Mouse (Mus musculus) heart, embryonic 12.5 days (tissue): ENCODE results near the gene Srsf2. TPM values are rescaled to one million over a fixed set of nuclear protein-coding genes. Genes with fewer than 3 reads are reported as not detected.
A peak's percentile ranks its signal among the peaks of the same experiment; 100 is the strongest.
"Not testable (repeated sequence)": the region's sequence is repeated elsewhere in the genome, so short reads cannot be mapped to it uniquely, and the experiment has no call there.

Source experiments
- ATAC-seq: fragments of 200-750 bp; cut with Nextera tagmentation; 2 replicates; pipeline ENCODE4 v1.8.0; 2017; ENCODE audit warnings: moderate TSS enrichment, moderate library complexity; ENCODE audit not compliant: insufficient number of reproducible peaks, low FRiP score
- H3K27ac ChIP-seq: fragments of 300-500 bp; sonication (generic); 2 replicates; pipeline ENCODE4 v1.5.1; 2016; ENCODE audit warnings: mild to moderate bottlenecking, moderate library complexity; ENCODE audit not compliant: poor library complexity, severe bottlenecking
- H3K27me3 ChIP-seq: fragments of 300-500 bp; sonication (generic); replicated peaks from 2 replicates; pipeline ENCODE4 v1.6.1; 2016; ENCODE audit warnings: mild to moderate bottlenecking, moderate library complexity
- H3K36me3 ChIP-seq: fragments of 300-500 bp; sonication (generic); 2 replicates; pipeline ENCODE4 v1.6.1; 2016; ENCODE audit warnings: mild to moderate bottlenecking, moderate library complexity
- H3K4me1 ChIP-seq: fragments of 300-500 bp; sonication (generic); replicated peaks from 2 replicates; pipeline ENCODE4 v1.6.1; 2016; ENCODE audit warnings: mild to moderate bottlenecking
- H3K4me2 ChIP-seq: fragments of 300-500 bp; sonication (generic); 2 replicates; pipeline ENCODE4 v1.6.1; 2016; ENCODE audit warnings: mild to moderate bottlenecking, moderate library complexity
- H3K4me3 ChIP-seq: fragments of 300-500 bp; sonication (generic); 2 replicates; pipeline ENCODE4 v1.5.1; 2016; ENCODE audit warnings: mild to moderate bottlenecking
- H3K9ac ChIP-seq: fragments of 300-500 bp; sonication (generic); 2 replicates; pipeline ENCODE4 v1.6.1; 2016; ENCODE audit warnings: mild to moderate bottlenecking, moderate library complexity
- H3K9me3 ChIP-seq: fragments of 300-500 bp; sonication (generic); replicated peaks from 2 replicates; pipeline ENCODE4 v1.6.1; 2016; ENCODE audit warnings: mild to moderate bottlenecking, moderate library complexity
- WGBS: fragments of 180-500 bp; shearing (Covaris S2); methylation state at CpG from one replicate; pipeline ENCODE4 v1.1.7; 2016; 5-methylcytosine and 5-hydroxymethylcytosine counted together
- polyA plus RNA-seq: library from polyadenylated mRNA; unstranded; fragments of >200 nt; fragmentation: Nextera tagmentation; extraction: Ambion mirVana; gene quantifications from 2 replicates; pipeline ENCODE4 v1.2.1, GENCODE M21; 2016

Srsf2 gene
- polyA plus RNA-seq: 605 and 640 TPM in 2 replicates

DNA sequence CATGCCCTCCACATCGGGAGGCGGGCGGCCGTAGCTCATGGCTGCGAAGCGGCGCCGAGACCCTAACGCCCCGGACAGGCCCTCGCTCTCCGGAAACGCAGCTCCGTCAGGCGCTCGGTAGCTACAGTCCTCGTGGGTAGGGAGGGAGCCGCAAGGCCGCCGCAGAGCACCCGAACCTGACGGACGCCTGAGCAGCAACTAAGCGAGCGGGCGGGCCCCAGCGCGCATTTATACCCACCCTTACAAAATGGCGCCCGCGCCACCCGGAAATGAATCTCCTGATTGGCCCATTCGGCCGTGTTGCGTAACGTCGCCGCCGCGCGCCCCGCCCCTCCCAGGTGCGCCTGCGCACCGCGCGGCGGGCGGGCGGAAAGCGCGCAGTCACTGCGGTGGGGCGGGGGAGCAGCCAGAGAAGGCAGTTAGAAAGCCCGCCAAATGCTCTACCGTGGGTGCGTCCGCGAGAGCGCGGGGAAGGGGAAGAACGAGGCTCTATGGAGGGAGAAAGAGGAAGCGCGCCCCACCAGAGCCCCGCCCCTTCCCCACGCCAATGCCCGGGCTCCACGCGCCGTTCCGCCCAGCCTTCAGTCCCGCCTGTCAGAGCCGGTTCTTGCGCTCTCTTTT lies at the start of gene Srsf2:
Srsf2 (minus strand) TSS at position 204 of the 621 bp plus-strand sequence.
- H3K4me2 ChIP-seq: peak within 1 kb of the TSS; percentile 88
- H3K4me3 ChIP-seq: peak within 1 kb of the TSS; percentile 94
- H3K27me3 ChIP-seq: no peaks in the 10 kb centered on the region
- WGBS: under 1% methylated on average over 71 of the region's 74 CpGs
- no peaks in the 10 kb centered on the region for H3K9me3 ChIP-seq
- H3K9ac ChIP-seq: peak within 1 kb of the TSS; percentile 96
- peak within 1 kb of the TSS; percentile 99 for H3K27ac ChIP-seq
- H3K4me1 ChIP-seq: peaks cover 31% of the 10 kb centered on the region
- H3K36me3 ChIP-seq: peaks cover 35% of the 10 kb centered on the region
- ATAC-seq: peak; percentile 90

DNA sequence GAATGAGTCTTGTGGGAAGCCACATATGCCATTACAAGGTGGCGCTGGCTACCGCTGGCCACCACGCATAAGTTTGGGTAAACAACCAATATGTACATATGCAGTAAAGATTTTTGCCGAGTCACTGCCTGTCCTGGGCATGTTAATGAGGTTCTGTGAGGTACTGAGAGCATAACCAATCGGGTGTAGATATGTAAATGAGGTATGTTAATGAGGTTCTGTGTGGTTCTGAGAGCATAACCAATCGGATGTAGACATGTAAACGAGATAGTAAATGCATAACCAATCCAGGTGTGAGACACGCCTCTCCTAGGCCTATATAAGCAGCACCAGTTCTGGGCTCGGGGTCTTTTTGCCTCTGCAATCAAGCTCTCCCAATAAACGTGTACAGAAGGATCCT lies 49.7 kb upstream of the Srsf2 start:
- H3K27ac ChIP-seq, H3K4me3 ChIP-seq, ATAC-seq, H3K4me2 ChIP-seq, H3K9ac ChIP-seq, H3K9me3 ChIP-seq, H3K36me3 ChIP-seq: not testable (repeated sequence)
- Histone ChIP-seq H3K27me3 (peaks cover 39% of the 10 kb centered on the region), H3K4me1 (peaks cover 13% of the 10 kb centered on the region)
- WGBS: 87% methylated on average over 10 of the region's 10 CpGs

DNA sequence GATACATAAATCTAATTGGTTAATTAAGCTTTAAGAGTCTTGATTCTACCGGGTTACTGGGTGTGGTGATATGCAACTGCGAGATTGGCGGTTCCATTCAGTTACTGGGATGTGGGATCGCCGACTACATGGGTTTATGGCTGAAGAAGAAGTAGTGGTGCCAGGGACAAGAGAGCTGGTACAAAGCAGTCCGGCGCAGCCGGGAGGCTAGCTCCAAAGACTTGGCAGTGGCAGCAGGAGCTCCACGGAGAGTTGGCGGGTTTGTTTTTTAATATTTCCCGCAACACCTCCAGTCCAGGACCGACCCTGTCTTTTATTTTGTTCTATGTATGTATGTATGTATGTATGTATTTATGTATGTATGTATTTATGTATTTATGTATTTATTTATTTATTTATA lies 46.4 kb upstream of the Srsf2 start:
- no peak for ATAC-seq
- WGBS: 91% methylated on average over 12 of the region's 12 CpGs
- no peak overlapping the region for H3K4me2 ChIP-seq
- no peaks in the 10 kb centered on the region for H3K36me3 ChIP-seq
- H3K9ac ChIP-seq: no peak overlapping the region
- no peak overlapping the region for H3K4me3 ChIP-seq
- H3K27me3 ChIP-seq: peaks cover 26% of the 10 kb centered on the region
- H3K27ac ChIP-seq: no peak overlapping the region
- no peaks in the 10 kb centered on the region for H3K9me3 ChIP-seq
- peaks cover 5% of the 10 kb centered on the region; the same call in 1 of the 2 replicates for H3K4me1 ChIP-seq

GRCm38 (mm10) chr11:116895402-116895801 lies 42.5 kb upstream of the Srsf2 start:
- no peak for ATAC-seq
- Histone ChIP-seq H3K36me3 (no peaks in the 10 kb centered on the region), H3K9ac (no peak overlapping the region), H3K27me3 (peaks cover 6% of the 10 kb centered on the region; the same call in 1 of the 2 replicates), H3K4me1 (peaks cover 5% of the 10 kb centered on the region; the same call in 1 of the 2 replicates), H3K4me2 (no peak overlapping the region), H3K4me3 (no peak overlapping the region), H3K27ac (no peak overlapping the region), H3K9me3 (no peaks in the 10 kb centered on the region)
- 90% methylated on average over 3 of the region's 3 CpGs for WGBS

- Histone ChIP-seq H3K4me3 (no peak overlapping the region), H3K36me3 (no peaks in the 10 kb centered on the region), H3K27ac (no peak overlapping the region), H3K9me3 (no peaks in the 10 kb centered on the region), H3K4me1 (peaks cover 5% of the 10 kb centered on the region; the same call in 1 of the 2 replicates), H3K27me3 (peaks cover 21% of the 10 kb centered on the region; the same call in 1 of the 2 replicates), H3K9ac (no peak overlapping the region), H3K4me2 (no peak overlapping the region)
- no peak for ATAC-seq
- WGBS: 66% methylated on average over 19 of the region's 19 CpGs
Measured at GRCm38 (mm10) chr11:116893532-116894442, 40.9 kb upstream of the Srsf2 start.

DNA sequence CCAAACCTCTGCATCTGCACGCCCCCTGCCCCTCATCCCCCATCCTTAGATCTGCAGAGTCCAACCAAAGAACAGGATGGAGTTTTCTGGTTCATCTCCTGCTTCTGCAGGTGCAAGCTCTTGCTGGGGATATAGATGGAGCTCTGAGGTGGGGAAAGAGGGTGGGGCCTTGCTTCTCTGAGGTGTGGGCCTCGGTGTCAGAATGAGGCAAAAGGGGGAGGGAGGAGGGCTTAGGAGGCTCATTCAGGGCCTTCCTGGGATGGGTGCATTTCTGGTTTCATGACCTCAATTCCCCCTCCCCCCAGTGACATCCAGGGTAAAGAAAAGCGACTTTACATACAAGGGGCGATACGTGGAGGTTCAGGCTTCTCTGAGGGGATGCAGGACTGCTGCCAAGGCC lies 34.2 kb upstream of the Srsf2 start:
- Histone ChIP-seq H3K4me2 (no peak overlapping the region), H3K9me3 (no peaks in the 10 kb centered on the region), H3K36me3 (no peaks in the 10 kb centered on the region), H3K9ac (no peak overlapping the region), H3K4me3 (no peak overlapping the region), H3K4me1 (peaks cover 6% of the 10 kb centered on the region), H3K27me3 (peaks cover 48% of the 10 kb centered on the region), H3K27ac (no peak overlapping the region)
- no peak for ATAC-seq
- 59% methylated on average over 5 of the region's 5 CpGs for WGBS

DNA sequence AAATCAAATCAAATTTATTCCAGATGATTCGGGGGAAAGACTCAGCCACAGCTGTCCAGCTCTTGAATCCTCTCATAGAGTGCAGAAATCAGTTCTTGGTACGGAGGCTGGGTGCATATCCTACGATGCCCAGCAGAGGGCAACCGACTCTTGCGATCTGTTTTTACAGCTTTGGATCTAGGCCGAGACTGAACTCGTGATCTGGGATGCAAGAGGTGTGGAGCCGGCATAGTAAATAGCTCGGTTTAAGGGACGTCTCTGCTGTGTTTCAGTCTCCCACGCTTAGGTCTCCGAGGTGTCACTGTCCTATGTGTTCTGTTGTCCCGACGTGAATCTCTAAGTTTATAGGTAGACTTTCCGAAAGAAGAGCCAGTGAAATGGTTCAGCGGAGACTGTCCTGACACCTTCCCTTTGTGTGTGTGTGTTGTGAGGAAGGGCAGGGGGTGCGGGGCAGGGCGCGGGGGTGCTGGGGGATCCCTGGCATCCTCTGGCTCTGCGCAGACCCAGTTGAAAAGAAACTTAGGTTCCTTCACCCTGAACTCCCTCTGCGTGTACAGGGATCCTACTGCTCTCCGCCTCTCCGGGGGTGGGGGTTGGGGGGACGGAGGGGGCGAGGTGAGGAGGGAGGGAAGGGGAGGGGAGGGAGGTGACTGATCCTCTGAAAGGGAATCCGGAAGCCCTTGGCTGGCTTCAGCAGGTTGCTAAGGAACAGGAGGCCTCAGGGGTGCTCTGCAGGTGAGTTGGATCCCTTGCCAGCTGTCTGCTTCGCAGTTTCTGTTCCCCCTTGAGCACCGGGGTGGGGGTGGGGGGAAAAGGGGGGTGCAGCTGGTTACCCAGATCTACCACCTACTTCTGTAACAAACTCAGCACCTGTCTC lies 32.6 kb upstream of the Srsf2 start:
- H3K4me2 ChIP-seq: peak overlapping the region; percentile 69
- WGBS: 3% methylated on average over 28 of the region's 28 CpGs

GRCm38 (mm10) chr11:116884061-116884460 lies 31.2 kb upstream of the Srsf2 start:
- Histone ChIP-seq H3K4me1 (peaks cover 6% of the 10 kb centered on the region), H3K27ac (no peak overlapping the region), H3K4me3 (no peak overlapping the region), H3K9me3 (no peaks in the 10 kb centered on the region), H3K36me3 (no peaks in the 10 kb centered on the region), H3K9ac (no peak overlapping the region), H3K27me3 (peaks cover 34% of the 10 kb centered on the region), H3K4me2 (no peak overlapping the region)
- no peak for ATAC-seq
- WGBS: 81% methylated on average over 6 of the region's 6 CpGs

More for the DNA sequence above, 32.6 kb upstream of the Srsf2 start:
- Histone ChIP-seq H3K4me3 (peak overlapping the region; percentile 40), H3K27ac (no peak overlapping the region), H3K4me1 (peaks cover 6% of the 10 kb centered on the region), H3K9ac (peak overlapping the region; percentile 42), H3K9me3 (no peaks in the 10 kb centered on the region), H3K27me3 (peaks cover 47% of the 10 kb centered on the region), H3K36me3 (no peaks in the 10 kb centered on the region)
- peak; percentile 51; the same call in 1 of the 2 replicates for ATAC-seq

DNA sequence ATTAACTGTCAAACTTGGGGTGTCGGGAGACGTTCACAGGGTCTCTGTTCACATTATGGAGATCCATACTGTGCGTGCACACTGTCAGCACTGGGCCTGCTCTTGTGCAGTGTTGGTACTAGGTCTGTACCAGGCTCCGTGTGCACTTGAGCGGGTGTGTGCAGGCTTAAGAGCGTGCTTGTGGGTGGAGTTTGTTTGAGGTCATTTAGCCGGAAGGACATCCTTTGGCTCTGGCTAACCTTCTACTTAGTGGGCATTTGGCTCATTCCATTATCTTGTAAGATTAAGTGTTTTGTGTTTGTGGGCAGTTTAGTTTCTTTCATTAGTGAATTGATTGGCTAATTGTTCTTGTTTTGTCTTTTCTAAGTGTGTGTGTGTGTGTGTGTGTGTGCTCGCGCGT lies 29.6 kb upstream of the Srsf2 start:
- Histone ChIP-seq H3K27me3 (peaks cover 18% of the 10 kb centered on the region), H3K9ac (no peak overlapping the region), H3K9me3 (no peaks in the 10 kb centered on the region), H3K4me1 (peaks cover 6% of the 10 kb centered on the region), H3K27ac (no peak overlapping the region), H3K4me2 (no peak overlapping the region), H3K4me3 (no peak overlapping the region), H3K36me3 (no peaks in the 10 kb centered on the region)
- WGBS: 74% methylated on average over 10 of the region's 10 CpGs
- ATAC-seq: no peak

DNA sequence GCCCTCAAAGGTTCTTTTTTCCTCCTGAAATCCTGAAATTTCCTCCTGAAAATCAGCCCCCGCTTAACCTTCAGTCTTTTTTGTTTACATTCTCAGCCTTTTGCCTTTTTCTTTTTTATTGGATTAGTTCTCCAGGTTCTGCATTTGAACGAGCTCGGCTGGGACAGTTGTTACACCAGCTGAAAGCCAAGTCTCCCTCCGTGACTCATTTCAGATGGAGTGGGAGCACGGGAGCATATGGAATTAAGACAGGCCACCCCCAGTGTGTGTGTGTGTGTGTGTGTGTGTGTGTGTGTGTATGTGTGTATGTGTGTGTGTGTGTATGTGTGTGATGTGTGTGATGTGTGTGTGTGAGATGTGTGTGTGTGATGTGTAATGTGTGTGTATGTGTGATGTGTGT lies 28.5 kb upstream of the Srsf2 start:
- Histone ChIP-seq H3K9me3 (no peaks in the 10 kb centered on the region), H3K27me3 (peaks cover 7% of the 10 kb centered on the region), H3K36me3 (no peaks in the 10 kb centered on the region), H3K4me3 (no peak overlapping the region), H3K4me2 (no peak overlapping the region), H3K9ac (no peak overlapping the region), H3K27ac (no peak overlapping the region), H3K4me1 (peaks cover 6% of the 10 kb centered on the region)
- ATAC-seq: no peak
- 80% methylated on average over 5 of the region's 5 CpGs for WGBS
